Mouse (Mus musculus) hindbrain, postnatal 0 days (tissue): Measurements from ENCODE around the gene Ube2ql1. TPM values are rescaled to one million over a fixed set of nuclear protein-coding genes. Genes with fewer than 3 reads are reported as not detected.

ENCODE experiments used
- ATAC-seq: fragments of 200-750 bp; cut with Nextera tagmentation; 2 replicates; pipeline ENCODE4 v1.8.0; 2017; ENCODE audit warnings: mild to moderate bottlenecking, moderate TSS enrichment, moderate library complexity
- DNase-seq: peaks from one replicate; pipeline ENCODE4 v3.0.0-alpha.2; 2015; ENCODE audit warnings: low spot score
- H3K27ac ChIP-seq: fragments of 300-500 bp; sonication (generic); 2 replicates; pipeline ENCODE4 v1.5.1; 2014; ENCODE audit warnings: mild to moderate bottlenecking
- H3K27me3 ChIP-seq: fragments of 300-500 bp; sonication (generic); 2 replicates; pipeline ENCODE4 v1.6.1; 2014; ENCODE audit warnings: low read length, mixed read lengths; ENCODE audit not compliant: insufficient read depth
- H3K36me3 ChIP-seq: fragments of 300-500 bp; sonication (generic); 2 replicates; pipeline ENCODE4 v1.6.1; 2014; ENCODE audit warnings: low read length, mixed read lengths; ENCODE audit not compliant: insufficient read depth
- H3K4me1 ChIP-seq: fragments of 300-500 bp; sonication (generic); 2 replicates; pipeline ENCODE4 v1.6.1; 2014; ENCODE audit warnings: antibody characterized with exemption, low read length, mixed read lengths; ENCODE audit not compliant: insufficient read depth
- H3K4me2 ChIP-seq: fragments of 300-500 bp; sonication (generic); 2 replicates; pipeline ENCODE4 v1.6.1; 2014; ENCODE audit warnings: low read depth, mild to moderate bottlenecking, low read length, moderate library complexity, mixed read lengths
- H3K4me3 ChIP-seq: fragments of 300-500 bp; sonication (generic); 2 replicates; pipeline ENCODE4 v1.5.1; 2014; ENCODE audit warnings: low read length
- H3K9ac ChIP-seq: fragments of 300-500 bp; sonication (generic); replicated peaks from 2 replicates; pipeline ENCODE4 v1.6.1; 2014; ENCODE audit warnings: mild to moderate bottlenecking, low read length, moderate library complexity, mixed read lengths
- H3K9me3 ChIP-seq: fragments of 300-500 bp; sonication (generic); 2 replicates; pipeline ENCODE4 v1.6.1; 2016; ENCODE audit warnings: low read length, mixed read lengths
- CTCF ChIP-seq: IDR thresholded peaks from 2 replicates; pipeline ENCODE4 v1.5.1; 2016; ENCODE audit warnings: antibody characterized with exemption, control low read depth, low read depth
- WGBS: fragments of 180-500 bp; shearing (Covaris S2); extraction: QIAGEN DNeasy Blood & Tissue Kit; methylation state at CpG from one replicate; pipeline ENCODE4 v1.1.7; 2014; 5-methylcytosine and 5-hydroxymethylcytosine counted together
- polyA plus RNA-seq: library from polyadenylated mRNA; unstranded; fragments of >200 nt; fragmentation: Nextera tagmentation; extraction: Ambion mirVana; gene quantifications from 2 replicates; pipeline ENCODE4 v1.2.1, GENCODE M21; 2015
- total RNA-seq: library from RNA; depleted of rRNA; stranded (reverse); fragments of >200 nt; gene quantifications from 2 replicates; pipeline ENCODE4 v1.2.3, GENCODE M21; 2014

Ube2ql1 gene
- total and polyA plus RNA-seq, 2 experiments from 2014 or later: 25.0 to 157 TPM

DNA sequence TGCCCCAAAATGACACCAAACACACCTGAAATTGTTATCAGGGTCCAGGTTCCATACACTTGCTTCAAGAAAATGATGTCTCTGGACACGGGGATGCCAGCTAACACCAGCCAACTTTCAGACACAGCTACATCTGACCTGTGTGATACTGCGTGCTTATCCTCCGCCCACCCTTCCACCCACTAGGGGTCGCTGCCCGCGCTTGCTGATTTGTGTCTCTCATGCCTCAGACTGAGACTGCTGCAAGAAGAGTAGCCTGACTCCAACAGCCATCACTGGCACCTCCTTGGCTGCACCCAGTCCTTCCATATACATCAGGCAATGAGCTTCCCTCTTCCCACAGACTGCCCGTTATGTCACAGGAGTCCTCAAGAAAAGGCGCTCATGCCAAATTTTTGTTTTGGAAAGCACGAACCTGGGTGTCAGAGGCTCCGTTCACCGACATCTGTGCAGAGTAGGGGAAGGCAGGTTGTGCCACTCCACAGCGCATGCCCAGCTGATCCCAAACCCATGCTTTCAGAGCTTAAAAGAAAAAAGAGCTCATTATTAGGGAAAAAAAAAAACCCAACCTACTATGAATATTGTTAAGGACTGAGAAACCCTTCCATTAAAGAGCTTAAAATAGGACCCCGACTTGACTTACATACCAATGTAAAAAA is 43.2 kb downstream of the Ube2ql1 start:
- no peak overlapping the region for H3K27ac ChIP-seq
- no peak overlapping the region; the same call in 1 of the 2 replicates for H3K9ac ChIP-seq
- no peaks in the 10 kb centered on the region; the same call in 1 of the 2 replicates for H3K36me3 ChIP-seq
- no peak overlapping the region; the same call in 1 of the 2 replicates for H3K4me3 ChIP-seq
- H3K27me3 ChIP-seq: no peaks in the 10 kb centered on the region
- H3K4me2 ChIP-seq: no peak overlapping the region
- 41% methylated on average over 13 of the region's 13 CpGs for WGBS
- DNase-seq (peak; percentile 88), ATAC-seq (peak; percentile 86)
- no peaks in the 10 kb centered on the region for H3K9me3 ChIP-seq
- H3K4me1 ChIP-seq: no peaks in the 10 kb centered on the region
- peak; percentile 95 for TF ChIP-seq CTCF

DNA sequence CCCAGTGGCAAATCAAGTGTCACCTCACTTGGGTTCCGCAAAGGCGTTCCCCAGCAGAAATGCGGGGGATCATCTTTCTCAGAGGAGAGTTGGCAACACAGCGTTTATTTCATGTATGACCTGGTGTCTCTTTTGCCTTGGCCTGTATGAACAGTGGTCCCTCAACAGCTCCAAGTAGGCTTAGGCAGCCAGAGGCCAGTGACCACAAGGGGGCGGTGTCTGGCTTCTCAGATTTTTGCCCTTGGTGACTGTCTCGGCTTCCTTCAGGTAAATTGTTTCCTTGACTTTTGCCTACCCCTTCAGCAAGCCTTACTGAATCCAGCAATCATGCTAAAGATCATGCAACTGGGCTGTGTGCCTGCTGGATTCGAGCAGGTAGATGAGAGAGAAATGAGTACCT is 48.6 kb downstream of the Ube2ql1 start:
- WGBS: 42% methylated on average over 7 of the region's 7 CpGs
- peak; percentile 48; the same call in 1 of the 2 replicates for ATAC-seq
- Histone ChIP-seq H3K27me3 (no peaks in the 10 kb centered on the region), H3K9ac (no peak overlapping the region), H3K4me3 (no peak overlapping the region), H3K27ac (no peak overlapping the region), H3K4me1 (no peaks in the 10 kb centered on the region), H3K4me2 (no peak overlapping the region), H3K36me3 (no peaks in the 10 kb centered on the region), H3K9me3 (no peaks in the 10 kb centered on the region)
- DNase-seq: peak; percentile 67
- peak; percentile 81 for TF ChIP-seq CTCF

DNA sequence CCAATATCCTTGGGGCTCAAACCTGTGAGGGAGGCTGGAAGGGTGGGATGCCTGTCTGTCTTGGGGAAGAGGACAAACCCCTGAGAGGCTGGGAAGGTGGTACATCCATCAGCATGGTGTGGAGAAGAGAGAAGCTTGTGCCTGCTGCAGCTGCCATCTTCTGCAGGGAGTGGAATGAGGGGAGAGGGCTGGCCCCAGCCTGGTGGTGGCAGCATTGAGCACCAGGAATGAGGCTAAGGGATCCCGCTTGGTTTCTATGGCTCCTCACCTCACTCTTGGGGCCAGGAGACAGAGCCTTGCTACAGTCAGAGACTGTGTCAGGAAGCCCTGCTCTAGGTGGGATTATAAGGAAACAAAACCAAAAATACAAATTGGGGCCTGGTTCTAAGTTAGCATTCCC is 52.7 kb downstream of the Ube2ql1 start:
- H3K36me3 ChIP-seq: no peaks in the 10 kb centered on the region

DNA sequence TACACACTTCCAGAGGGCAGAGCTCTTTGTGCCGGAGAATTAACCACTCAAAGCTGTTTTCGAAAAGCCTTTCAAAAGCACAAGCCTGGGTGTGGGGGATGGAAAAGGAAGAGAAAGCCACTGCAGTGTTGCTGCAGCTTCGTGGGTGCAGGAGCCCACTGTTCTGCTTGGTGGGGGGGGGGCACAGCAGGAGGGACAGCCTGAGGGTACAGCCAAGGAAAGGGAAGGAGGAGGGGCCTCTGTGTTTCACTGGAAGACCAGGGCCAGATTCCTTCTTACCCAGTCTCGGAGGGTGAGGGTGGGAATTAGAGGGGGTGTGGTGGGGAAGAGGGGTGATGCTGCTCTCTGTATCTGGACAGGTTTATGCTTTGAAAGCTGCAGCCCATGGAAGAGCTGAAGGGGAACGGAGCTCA is 54.3 kb downstream of the Ube2ql1 start:
- H3K27me3 ChIP-seq: no peaks in the 10 kb centered on the region
- 0 out of 2 replicates have a peak overlapping the region, but pooled peaks have one; percentile 25 for H3K4me2 ChIP-seq
- no peak overlapping the region; the same call in 1 of the 2 replicates for H3K9ac ChIP-seq
- no peak overlapping the region for H3K27ac ChIP-seq
- ATAC-seq (peak; percentile 62), DNase-seq (peak; percentile 25)
- TF ChIP-seq CTCF: no peak
- no peaks in the 10 kb centered on the region for H3K9me3 ChIP-seq
- 28% methylated on average over 5 of the region's 5 CpGs for WGBS
- no peaks in the 10 kb centered on the region for H3K4me1 ChIP-seq
- no peaks in the 10 kb centered on the region for H3K36me3 ChIP-seq
- H3K4me3 ChIP-seq: no peak overlapping the region

More for the DNA sequence above, 52.7 kb downstream of the Ube2ql1 start:
- DNase-seq: no peak
- Histone ChIP-seq H3K4me1 (no peaks in the 10 kb centered on the region), H3K27me3 (no peaks in the 10 kb centered on the region), H3K4me2 (no peak overlapping the region), H3K9me3 (no peaks in the 10 kb centered on the region), H3K9ac (no peak overlapping the region), H3K27ac (no peak overlapping the region), H3K4me3 (no peak overlapping the region)
- 60% methylated on average over 1 of the region's 1 CpGs for WGBS
- TF ChIP-seq CTCF: peak; percentile 51
- ATAC-seq: no peak

DNA sequence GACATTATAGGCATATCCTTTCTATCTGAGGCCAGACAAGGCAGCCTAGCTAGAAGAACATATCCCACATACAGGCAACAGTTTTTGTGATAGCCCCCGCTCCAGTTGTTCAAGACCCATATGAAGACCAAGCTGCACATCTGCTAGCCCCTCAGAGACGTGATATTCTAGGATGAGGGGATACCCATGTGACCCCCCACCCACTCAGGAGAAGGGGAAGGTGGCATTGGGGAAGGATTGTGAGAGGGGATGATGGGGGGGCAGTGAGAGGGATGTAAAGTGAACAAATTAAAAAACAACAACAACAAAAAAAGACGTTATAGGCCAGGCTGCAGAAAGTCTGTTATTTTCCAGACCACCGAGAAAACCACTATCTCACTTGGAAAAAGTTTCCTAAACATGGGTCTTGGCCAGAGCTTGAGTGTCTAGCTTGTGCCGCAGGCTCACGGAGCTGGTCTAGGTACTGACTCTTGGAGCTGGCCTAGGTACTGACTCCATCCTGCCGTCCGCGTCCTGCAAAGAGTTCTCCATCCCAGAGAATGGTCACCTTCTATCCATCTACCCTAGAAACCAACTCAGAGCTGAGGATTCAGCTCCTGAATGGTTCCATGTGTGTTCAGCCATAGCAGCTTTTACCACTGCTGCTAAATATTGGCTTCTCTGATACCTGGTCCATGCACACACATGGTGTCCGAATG is 65.6 kb downstream of the Ube2ql1 start:
- no peak for TF ChIP-seq CTCF
- H3K9me3 ChIP-seq: no peaks in the 10 kb centered on the region
- WGBS: 72% methylated on average over 10 of the region's 10 CpGs

DNA sequence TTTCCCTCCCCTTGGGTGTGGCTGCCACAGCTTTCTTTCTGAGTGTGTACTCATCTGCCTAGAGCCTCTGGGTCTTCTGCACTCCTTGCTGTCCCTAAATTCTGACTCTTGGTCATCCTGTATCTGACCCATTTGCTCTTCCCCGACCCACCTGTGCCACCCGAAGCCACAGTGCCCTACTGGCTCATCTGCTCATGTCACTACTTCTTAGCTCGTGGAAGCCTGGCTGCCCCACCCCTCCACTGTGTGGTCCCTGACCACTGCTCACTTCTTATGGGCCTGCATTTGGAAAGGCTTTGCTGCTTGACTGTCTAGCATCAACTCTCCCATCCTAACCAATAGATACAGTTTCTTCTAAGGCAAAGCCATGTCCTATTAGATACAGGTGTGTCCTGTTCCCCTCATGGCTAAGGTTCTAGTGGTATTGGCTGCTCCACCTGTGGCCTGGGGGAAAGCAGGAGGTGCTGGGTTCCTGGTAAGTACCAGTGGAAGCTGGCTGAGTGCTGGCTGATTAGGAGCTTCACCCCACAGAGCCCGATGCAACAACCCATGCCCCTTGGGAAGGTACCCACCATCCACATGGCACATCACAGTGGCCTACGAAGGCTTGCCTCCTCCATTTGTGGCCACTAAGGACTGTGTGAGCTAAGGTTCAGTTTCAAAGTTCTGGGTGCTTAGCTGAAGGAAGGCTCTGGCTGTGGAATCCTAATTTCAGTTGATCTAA is 66.3 kb downstream of the Ube2ql1 start:
- Histone ChIP-seq H3K36me3 (no peaks in the 10 kb centered on the region), H3K9me3 (no peaks in the 10 kb centered on the region), H3K27me3 (no peaks in the 10 kb centered on the region), H3K4me2 (no peak overlapping the region), H3K4me1 (no peaks in the 10 kb centered on the region), H3K9ac (no peak overlapping the region), H3K27ac (no peak overlapping the region), H3K4me3 (no peak overlapping the region)
- peak; percentile 12; the same call in 1 of the 2 replicates for ATAC-seq
- TF ChIP-seq CTCF: no peak
- WGBS: 85% methylated on average over 5 of the region's 5 CpGs
- DNase-seq: no peak

More for the DNA sequence above, 65.6 kb downstream of the Ube2ql1 start:
- Histone ChIP-seq H3K4me3 (no peak overlapping the region), H3K27me3 (no peaks in the 10 kb centered on the region), H3K36me3 (no peaks in the 10 kb centered on the region), H3K4me1 (no peaks in the 10 kb centered on the region), H3K9ac (no peak overlapping the region), H3K27ac (no peak overlapping the region), H3K4me2 (no peak overlapping the region)
- DNase-seq (no peak), ATAC-seq (no peak)
